Mouse (Mus musculus) heart, embryonic 14.5 days (tissue): Measurements from ENCODE around the gene Ralb. TPM values are rescaled to one million over a fixed set of nuclear protein-coding genes. Genes with fewer than 3 reads are reported as not detected.

Experiments
- ATAC-seq: fragments of 200-750 bp; cut with Nextera tagmentation; 2 replicates; pipeline ENCODE4 v1.8.0; 2017; ENCODE audit warnings: low read depth, moderate TSS enrichment; ENCODE audit not compliant: insufficient number of reproducible peaks, insufficient read depth, low FRiP score
- H3K27ac ChIP-seq, 2 experiments: fragments of 200-500 bp in 1 of 2; fragments of 300-500 bp in 1 of 2; sonication (generic) in 1 of 2; replicated peaks in 1 of 2; 2 replicates each; pipeline ENCODE4 v1.5.1; 2012 to 2014; ENCODE audit warnings: low read depth in 2 of 2, low read length in 2 of 2, control low read depth in 1 of 2, mild to moderate bottlenecking in 1 of 2, mixed read lengths in 1 of 2; ENCODE audit not compliant: control insufficient read depth in 1 of 2, insufficient read depth in 1 of 2
- H3K27me3 ChIP-seq: fragments of 300-500 bp; sonication (generic); 2 replicates; pipeline ENCODE4 v1.6.1; 2014; ENCODE audit warnings: mild to moderate bottlenecking, low read length, control low read depth; ENCODE audit not compliant: control insufficient read depth, insufficient read depth
- H3K36me3 ChIP-seq: fragments of 300-500 bp; sonication (generic); 2 replicates; pipeline ENCODE4 v1.6.1; 2014; ENCODE audit warnings: mild to moderate bottlenecking, control low read depth, low read length, mixed read lengths; ENCODE audit not compliant: control insufficient read depth, insufficient read depth
- H3K4me1 ChIP-seq, 2 experiments: fragments of 200-500 bp in 1 of 2; fragments of 300-500 bp in 1 of 2; sonication (generic) in 1 of 2; 2 replicates each; pipeline ENCODE4 v1.6.1; 2012 to 2014; ENCODE audit warnings: low read length in 2 of 2, control low read depth in 1 of 2, mixed read lengths in 1 of 2; ENCODE audit not compliant: control insufficient read depth in 2 of 2, insufficient read depth in 2 of 2
- H3K4me2 ChIP-seq: fragments of 300-500 bp; sonication (generic); 2 replicates; pipeline ENCODE4 v1.6.1; 2014; ENCODE audit warnings: mild to moderate bottlenecking, low read length
- H3K4me3 ChIP-seq, 2 experiments: fragments of 200-500 bp in 1 of 2; fragments of 300-500 bp in 1 of 2; sonication (generic) in 1 of 2; 2 replicates each; pipeline ENCODE4 v1.5.1; 2012 to 2014; ENCODE audit warnings: low read length in 2 of 2, mild to moderate bottlenecking in 2 of 2, control low read depth in 1 of 2, low read depth in 1 of 2, moderate library complexity in 1 of 2; ENCODE audit not compliant: control insufficient read depth in 1 of 2, insufficient read depth in 1 of 2
- H3K9ac ChIP-seq: fragments of 300-500 bp; sonication (generic); 2 replicates; pipeline ENCODE4 v1.6.1; 2014; ENCODE audit warnings: mild to moderate bottlenecking, low read length
- H3K9me3 ChIP-seq: fragments of 300-500 bp; sonication (generic); 2 replicates; pipeline ENCODE4 v1.6.1; 2016; ENCODE audit warnings: low read length, control low read depth; ENCODE audit not compliant: control insufficient read depth
- WGBS: fragments of 180-500 bp; shearing (Covaris S2); extraction: QIAGEN DNeasy Blood & Tissue Kit; methylation state at CpG from one replicate; pipeline ENCODE4 v1.1.7; 2014; 5-methylcytosine and 5-hydroxymethylcytosine counted together
- polyA plus RNA-seq: library from polyadenylated mRNA; unstranded; fragments of >200 nt; fragmentation: Nextera tagmentation; extraction: Ambion mirVana; gene quantifications from 2 replicates; pipeline ENCODE4 v1.2.1, GENCODE M21; 2014

Ralb gene
- polyA plus RNA-seq, 1 experiment from 2014 or later: 127 TPM

GRCm38 (mm10) chr1:119492505-119492904 lies 12.1 kb downstream of the Ralb start:
- no peaks in the 10 kb centered on the region for H3K36me3 ChIP-seq
- H3K27me3 ChIP-seq: no peaks in the 10 kb centered on the region
- H3K9me3 ChIP-seq: no peaks in the 10 kb centered on the region
- H3K4me2 ChIP-seq: peak overlapping the region; percentile 54
- H3K27ac ChIP-seq: peak overlapping the region; percentile 57 to 70
- peak overlapping the region in 1 of 2 experiments; percentile 8; a peak in 1 of 4 replicates for H3K4me3 ChIP-seq
- WGBS: 86% methylated on average over 1 of the region's 1 CpGs
- ATAC-seq: no peak
- peaks cover 14 to 46% of the 10 kb centered on the region in 2 experiments for H3K4me1 ChIP-seq
- H3K9ac ChIP-seq: peak overlapping the region; percentile 52

DNA sequence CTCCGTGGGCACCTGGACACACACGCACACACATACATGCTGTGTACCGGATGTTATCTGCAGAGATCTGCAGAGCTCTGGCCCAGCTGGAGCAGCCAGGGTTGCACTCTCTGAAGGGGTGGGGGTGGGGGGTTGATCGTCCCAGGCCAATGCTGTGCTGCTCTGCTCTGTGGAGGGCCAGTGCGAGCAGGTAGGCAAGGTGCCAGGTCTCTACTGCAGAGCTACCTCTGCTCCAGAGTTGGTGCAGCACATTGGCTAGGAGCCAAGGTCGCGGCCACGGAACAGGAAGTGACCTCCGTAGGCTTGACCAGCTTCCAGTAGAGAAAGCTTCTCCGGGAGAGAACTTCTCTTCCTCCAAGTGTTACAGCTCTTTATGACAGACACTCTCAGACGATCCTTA lies 12.5 kb downstream of the Ralb start:
- peak overlapping the region; percentile 6 to 8; a peak in 3 of 4 replicates for H3K4me3 ChIP-seq
- H3K4me1 ChIP-seq: peaks cover 16 to 47% of the 10 kb centered on the region in 2 experiments

DNA sequence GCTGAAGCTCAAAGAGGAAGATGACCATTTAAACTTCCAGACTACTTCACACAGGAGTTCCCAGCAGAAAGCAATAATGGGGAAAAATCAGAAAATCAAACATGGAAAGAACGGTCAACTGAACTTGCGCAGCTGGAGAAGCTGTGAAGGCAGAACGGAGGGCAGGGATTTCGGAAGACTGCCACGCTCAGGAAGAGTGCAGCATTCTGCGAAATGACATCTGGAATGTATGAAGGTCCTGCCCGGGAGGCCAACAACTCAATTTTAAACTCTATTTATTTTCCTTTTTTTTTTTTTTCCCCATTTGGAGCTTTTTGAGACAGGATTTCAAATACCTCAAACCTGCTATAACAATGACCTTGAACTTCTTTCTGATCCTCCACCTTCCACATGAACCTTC lies 13.8 kb downstream of the Ralb start:
- no peak overlapping the region for H3K9ac ChIP-seq
- peaks cover 17 to 53% of the 10 kb centered on the region in 2 experiments for H3K4me1 ChIP-seq
- no peaks in the 10 kb centered on the region for H3K9me3 ChIP-seq
- no peak overlapping the region for H3K4me3 ChIP-seq
- no peak overlapping the region for H3K4me2 ChIP-seq
- 88% methylated on average over 7 of the region's 7 CpGs for WGBS
- H3K36me3 ChIP-seq: no peaks in the 10 kb centered on the region
- ATAC-seq: no peak
- H3K27me3 ChIP-seq: no peaks in the 10 kb centered on the region
- H3K27ac ChIP-seq: no peak overlapping the region

More for the DNA sequence above, 12.5 kb downstream of the Ralb start:
- peak overlapping the region; percentile 54 for H3K4me2 ChIP-seq
- WGBS: 15% methylated on average over 11 of the region's 11 CpGs
- no peaks in the 10 kb centered on the region for H3K27me3 ChIP-seq
- H3K9me3 ChIP-seq: no peaks in the 10 kb centered on the region
- peak overlapping the region; percentile 52 for H3K9ac ChIP-seq
- peak; percentile 63; the same call in 1 of the 2 replicates for ATAC-seq
- H3K36me3 ChIP-seq: no peaks in the 10 kb centered on the region
- H3K27ac ChIP-seq: peak overlapping the region; percentile 57 to 70

DNA sequence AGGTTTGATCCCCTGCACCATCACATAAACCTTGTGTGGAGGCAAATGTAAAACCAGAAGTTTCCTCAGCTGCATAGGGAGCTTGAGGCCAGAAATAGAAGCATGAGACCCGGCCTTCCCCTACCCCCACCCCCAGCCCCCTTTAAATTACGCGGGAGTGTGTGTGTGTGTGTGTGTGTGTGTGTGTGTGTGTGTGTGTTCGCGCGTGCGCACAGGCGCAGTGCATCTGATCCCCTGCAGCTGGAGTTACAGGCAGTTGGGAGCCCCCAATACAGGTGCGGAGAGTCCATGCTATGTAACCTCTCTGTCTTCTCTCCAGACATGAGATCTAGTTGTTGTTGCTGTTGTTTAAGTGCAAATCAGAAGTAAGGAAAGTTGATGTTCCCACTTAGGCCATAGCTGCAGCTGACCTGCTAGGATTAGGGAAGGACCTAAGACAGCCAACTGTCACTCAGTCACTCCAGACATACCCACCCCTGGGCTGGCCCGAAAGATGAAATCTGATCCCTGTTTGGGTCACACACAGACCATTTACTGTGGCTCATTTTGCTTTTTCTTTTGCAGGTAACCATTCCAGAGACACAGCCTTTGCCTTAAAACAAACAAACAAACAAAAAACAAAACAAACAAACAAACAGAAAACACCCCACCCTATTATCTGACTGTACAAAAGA lies 16.5 kb downstream of the Ralb start:
- no peaks in the 10 kb centered on the region for H3K9me3 ChIP-seq
- no peak overlapping the region; the same call in 1 of the 2 replicates for H3K9ac ChIP-seq
- peak overlapping the region; percentile 39 for H3K4me2 ChIP-seq
- H3K36me3 ChIP-seq: 0 out of 2 replicates have a peak, but pooled peaks cover 10% of the 10 kb centered on the region
- H3K4me1 ChIP-seq: peaks cover 23 to 58% of the 10 kb centered on the region in 2 experiments
- no peak overlapping the region for H3K4me3 ChIP-seq
- no peaks in the 10 kb centered on the region for H3K27me3 ChIP-seq
- H3K27ac ChIP-seq: peak overlapping the region in 1 of 2 experiments; percentile 37; a peak in 2 of 4 replicates
- 36% methylated on average over 10 of the region's 10 CpGs for WGBS
- ATAC-seq: no peak

GRCm38 (mm10) chr1:119485825-119486224 lies 18.8 kb downstream of the Ralb start:
- Histone ChIP-seq H3K4me3 (no peak overlapping the region), H3K4me2 (no peak overlapping the region), H3K27me3 (no peaks in the 10 kb centered on the region), H3K36me3 (peaks cover 29% of the 10 kb centered on the region), H3K4me1 (peaks cover 14 to 37% of the 10 kb centered on the region in 2 experiments), H3K27ac (no peak overlapping the region), H3K9ac (no peak overlapping the region), H3K9me3 (0 out of 2 replicates have a peak, but pooled peaks cover 3% of the 10 kb centered on the region)
- 22% methylated on average over 2 of the region's 2 CpGs for WGBS
- no peak for ATAC-seq

DNA sequence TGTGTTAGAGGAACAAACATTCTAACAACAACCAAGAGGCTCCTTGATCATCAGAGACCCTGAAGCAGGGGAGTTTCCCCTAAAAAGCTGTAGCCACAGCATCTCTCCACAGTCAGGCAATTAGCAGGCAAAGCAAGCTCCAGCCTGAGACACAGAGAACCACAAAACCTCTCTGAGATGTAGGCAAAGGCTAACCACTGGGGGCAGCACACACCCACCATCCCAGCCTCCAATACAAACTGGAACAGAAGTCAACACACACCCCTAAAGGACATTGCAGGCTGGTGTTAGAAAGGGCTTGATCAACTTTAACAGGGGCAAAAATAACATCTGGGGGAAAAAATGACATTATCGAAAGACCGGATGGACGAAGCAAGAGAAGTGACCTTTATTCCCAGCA lies 20.1 kb downstream of the Ralb start:
- H3K9ac ChIP-seq: no peak overlapping the region
- H3K27ac ChIP-seq: no peak overlapping the region
- H3K4me3 ChIP-seq: no peak overlapping the region
- 0 out of 2 replicates have a peak, but pooled peaks cover 3% of the 10 kb centered on the region for H3K9me3 ChIP-seq
- ATAC-seq: no peak
- 42% methylated on average over 3 of the region's 3 CpGs for WGBS
- no peaks in the 10 kb centered on the region for H3K27me3 ChIP-seq
- H3K4me1 ChIP-seq: peaks cover 14 to 40% of the 10 kb centered on the region in 2 experiments
- peaks cover 37% of the 10 kb centered on the region for H3K36me3 ChIP-seq
- no peak overlapping the region for H3K4me2 ChIP-seq

GRCm38 (mm10) chr1:119482891-119483290 lies 21.7 kb downstream of the Ralb start:
- Histone ChIP-seq H3K4me3 (no peak overlapping the region), H3K9ac (no peak overlapping the region), H3K4me2 (no peak overlapping the region), H3K36me3 (peaks cover 42% of the 10 kb centered on the region), H3K27me3 (no peaks in the 10 kb centered on the region), H3K27ac (no peak overlapping the region), H3K9me3 (0 out of 2 replicates have a peak, but pooled peaks cover 3% of the 10 kb centered on the region), H3K4me1 (peaks cover 11 to 34% of the 10 kb centered on the region in 2 experiments)
- no peak for ATAC-seq
- 60% methylated on average over 3 of the region's 3 CpGs for WGBS
